Mouse (Mus musculus) adrenal gland, adult (tissue): ENCODE results near the gene Zdhhc20.
"Not testable (repeated sequence)": the region's sequence is repeated elsewhere in the genome, so short reads cannot be mapped to it uniquely, and the experiment has no call there.

Source experiments
- DNase-seq, 2 experiments: peaks; one replicate each; pipeline ENCODE4 v3.0.0; 2022 to 2023; ENCODE audit warnings: low spot score in 1 of 2; ENCODE audit not compliant: inconsistent age in 2 of 2

Zdhhc20 gene

DNA sequence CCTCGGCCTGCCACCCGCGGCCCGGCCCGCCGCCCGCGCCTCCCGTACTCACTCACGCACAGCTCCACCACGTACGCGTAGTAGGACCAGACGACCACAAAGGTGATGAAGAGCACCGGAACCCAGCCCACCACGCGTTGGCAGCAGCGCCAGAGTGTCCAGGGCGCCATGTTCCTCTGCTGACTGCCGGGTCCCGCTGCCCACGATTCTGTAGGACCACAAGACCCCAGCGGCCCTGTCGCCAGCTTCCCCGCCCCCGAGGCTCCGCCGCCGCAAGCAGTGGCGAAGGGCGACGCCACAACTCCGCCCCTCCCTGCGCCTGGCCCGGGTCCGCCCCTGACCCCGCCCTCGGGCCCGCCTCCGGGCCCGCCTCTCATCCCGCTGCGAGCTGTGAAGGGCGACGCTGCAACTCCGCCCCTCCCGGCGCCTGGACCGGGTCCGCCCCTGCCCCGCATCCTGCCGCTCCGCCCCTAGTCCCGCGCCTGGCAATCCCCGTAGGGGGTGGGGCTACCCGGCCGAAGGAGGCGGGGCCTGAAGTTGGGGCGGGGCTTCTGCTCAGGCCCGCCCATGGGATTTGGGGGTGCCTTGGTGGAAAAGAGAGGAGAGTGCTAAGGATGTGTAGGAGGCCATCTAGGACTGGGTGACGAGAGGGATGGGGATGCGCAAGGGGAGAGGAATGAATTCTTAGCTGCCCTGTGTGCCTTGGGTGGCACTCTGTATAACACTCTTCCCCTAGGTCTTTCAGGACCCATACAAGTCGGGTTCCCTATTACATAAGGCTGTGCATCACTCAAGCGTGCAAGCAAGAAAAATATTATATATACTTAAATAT, at the start of gene Zdhhc20:
Gene Zdhhc20, minus strand, starts transcription at position 266 of the 832 bp plus-strand sequence.
- peak; percentile 98 to 99 for DNase-seq

DNA sequence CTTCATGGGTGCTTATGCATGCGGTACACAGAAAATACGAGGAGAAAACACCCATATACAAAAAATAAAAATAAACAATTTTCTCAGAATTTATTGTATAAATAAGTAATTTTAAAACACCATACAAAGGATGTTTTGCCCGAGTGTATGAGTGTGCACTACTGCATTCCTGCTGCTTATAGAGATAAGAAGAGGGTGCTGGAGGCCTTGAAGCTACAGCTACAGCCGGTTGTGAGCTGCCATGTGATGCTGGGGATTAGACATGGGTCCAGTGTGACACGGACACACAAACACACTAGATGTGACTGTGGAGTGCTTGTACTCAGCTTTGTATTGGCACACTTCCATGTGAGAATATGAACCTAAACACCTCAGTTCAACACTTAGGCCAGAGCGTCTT, 47.2 kb upstream of the Zdhhc20 start:
- no peak for DNase-seq

DNA sequence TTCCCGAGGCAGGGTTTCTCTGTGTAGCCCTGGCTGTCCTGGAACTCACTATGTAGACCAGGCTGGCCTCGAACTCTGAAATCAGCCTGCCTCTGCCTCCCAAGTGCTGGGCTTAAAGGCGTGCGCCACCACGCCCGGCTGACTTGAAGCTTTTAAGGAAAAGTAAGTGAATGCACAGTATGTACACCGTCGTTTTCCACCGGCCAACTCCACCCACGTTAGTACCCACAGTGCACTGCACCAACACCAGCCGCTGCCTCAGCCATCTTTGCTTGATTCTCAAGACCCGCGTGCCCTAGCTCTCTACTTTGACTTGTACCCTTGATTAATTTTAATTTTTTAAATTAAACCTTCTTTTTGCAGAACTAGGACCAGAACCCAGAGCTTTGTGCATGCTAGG, 44.6 kb upstream of the Zdhhc20 start:
- no peak for DNase-seq

DNA sequence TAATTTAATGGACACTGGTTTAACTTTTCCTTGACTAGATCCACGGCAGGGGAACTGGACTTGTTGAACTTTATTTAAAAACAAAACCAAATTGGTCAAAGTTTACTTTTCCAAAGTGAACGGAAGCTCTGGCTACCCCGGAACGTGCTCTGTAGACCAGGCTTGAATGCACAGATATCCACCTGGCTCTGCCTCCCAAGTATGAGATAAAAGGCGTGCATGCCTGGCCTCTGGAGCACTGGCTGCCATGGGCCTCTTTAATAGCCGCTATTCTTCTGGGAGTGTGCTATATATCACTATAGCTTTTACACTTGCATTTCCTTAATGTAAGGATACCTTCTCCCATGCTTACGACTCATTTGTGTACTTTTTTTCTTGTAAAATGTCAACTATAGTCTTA, 43.5 kb upstream of the Zdhhc20 start:
- DNase-seq, result no peak

DNA sequence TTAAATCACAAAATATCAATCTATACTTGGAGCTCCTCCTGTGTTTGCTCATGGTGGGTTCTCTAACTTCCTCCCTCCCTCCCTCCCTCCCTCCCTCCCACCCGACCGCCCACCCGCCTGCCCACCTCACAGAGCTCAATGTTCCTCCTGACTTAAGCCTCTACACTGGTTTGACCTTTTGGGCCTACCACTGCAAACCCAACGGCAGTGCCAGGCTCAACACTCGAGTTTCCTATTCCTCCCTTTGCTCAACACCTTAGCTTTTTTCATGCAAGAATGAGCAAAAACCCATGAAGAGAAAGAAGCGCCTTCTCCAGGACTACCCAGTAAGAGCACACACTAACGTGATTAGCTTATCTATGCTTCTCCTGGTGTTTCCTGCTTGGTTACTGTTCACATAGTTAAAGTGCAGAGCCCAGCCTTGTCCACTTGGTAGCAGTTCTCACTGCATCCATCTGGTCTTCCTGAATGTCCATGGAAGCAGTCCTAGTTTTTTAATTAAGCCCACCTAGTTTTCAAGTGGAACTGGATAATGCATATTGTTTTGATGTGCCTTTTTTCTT, 42.9 kb upstream of the Zdhhc20 start:
- no peak for DNase-seq

DNA sequence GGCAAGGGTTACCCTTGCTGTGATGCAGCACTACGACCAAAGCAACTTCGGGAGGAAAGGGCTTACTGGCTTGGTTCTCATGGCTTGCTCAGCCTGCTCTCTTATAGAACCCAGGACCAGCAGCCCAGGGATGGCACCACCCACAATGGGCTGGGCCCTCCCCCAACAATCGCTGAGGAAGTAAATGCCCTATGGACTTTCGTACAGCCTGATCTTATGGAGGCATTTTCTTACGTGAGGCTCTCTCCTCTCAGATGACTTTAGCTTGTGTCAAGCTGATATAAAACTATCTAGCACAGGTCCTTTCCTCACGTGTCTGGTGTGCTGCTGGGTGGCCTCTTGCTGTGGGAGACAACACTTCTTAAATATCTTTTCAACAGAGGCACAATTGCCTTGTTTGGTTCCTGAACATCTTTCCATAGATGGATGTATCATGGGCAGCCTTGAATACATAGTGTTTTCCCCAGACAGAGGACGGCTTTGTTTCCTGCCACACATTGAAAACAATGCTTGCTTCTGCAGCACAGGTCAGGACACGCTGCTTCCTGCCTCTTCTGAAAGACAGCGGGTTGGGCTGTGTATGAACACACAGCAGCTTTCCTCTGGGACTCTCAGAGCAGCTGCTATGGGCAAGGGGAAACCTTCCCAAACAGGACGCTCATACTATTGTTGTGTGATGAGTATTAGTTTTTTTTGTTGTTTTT, 31.5 kb upstream of the Zdhhc20 start:
- no peak for DNase-seq

DNA sequence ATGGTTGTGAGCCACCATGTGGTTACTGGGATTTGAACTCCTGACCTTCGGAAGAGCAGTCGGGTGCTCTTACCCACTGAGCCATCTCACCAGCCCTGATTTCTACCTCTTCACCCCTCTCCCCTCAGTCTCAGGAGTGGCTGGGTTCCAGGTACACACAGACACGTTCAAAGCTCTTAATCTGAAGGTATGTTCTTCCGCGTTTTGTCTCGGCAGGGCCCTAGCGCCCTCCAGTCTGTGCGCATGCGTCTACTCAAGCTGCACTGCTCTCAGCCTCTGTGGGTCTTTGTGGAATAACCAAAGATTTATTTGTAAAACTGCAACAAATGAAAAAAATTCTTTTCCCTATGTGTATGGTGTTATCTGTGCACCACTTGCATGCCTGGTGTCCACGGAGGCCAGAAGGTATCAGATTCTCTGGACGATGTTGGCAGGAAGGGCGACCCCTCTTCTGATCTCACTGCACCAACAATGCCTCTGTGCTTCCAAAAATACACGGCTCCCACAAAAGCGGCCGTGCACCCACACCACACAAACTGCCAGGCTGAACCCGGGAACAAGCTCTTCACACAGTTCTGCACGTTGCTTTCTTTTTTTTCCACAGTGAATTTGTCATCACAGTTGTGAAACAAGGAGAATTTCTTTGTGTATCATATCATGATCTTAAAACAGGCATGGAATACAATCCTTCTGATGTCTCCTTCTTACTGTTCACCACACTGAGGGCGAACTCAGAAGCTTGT, 30.7 kb upstream of the Zdhhc20 start:
- DNase-seq, result no peak

DNA sequence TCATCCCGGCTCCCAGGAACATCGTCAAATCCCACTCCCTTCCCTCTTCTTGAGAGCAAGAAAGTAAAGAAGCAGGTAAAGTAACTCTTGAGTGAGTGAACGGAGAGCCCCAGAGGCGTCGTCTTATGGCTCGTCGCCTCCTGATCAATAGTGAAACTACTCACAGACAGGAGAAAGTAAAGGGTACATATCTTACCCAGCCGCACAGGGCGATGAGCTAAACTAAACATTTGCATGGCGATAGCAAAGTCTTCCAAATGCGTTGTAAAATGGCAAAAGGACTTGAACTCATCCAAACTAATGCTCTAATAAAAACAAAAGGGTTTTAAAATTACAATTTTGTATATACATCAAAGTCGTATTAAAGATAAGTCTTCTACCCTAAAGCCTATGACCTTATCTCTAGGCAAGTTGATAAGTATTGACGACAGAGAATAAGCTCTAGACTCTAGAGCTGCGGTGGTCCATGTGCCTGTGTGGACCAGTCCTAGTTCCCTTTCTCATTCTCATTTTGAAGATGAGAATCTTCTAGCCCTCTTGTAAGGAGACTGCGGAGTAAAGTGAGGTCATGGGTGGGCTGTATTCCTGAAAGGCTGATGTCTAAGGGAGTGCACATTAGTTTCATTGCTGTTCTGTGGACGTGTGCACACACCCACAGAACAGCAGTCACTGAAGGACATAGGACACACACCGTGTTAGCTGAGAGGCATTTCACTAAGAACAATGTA, 29.2 kb upstream of the Zdhhc20 start:
- no peak for DNase-seq

DNA sequence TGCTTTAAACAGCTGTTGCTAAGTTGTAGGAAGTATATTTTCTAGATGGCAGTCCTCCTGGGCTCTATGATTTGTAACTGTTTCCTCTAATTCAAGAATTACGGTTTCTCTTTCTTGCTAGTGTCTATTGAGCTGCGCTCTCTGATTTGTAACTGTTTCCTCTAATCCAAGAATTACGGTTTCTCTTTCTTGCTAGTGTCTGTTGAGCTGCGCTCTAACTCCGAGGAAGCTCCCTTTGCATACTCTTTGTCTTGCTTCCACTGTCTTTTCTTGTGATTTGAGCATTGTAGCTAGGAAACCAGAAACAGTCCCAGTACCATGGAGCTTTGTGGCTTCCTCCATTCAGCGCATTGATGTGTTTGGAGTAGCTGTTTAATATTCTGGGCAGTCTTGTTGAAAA, 25.3 kb upstream of the Zdhhc20 start:
- DNase-seq, result no peak

DNA sequence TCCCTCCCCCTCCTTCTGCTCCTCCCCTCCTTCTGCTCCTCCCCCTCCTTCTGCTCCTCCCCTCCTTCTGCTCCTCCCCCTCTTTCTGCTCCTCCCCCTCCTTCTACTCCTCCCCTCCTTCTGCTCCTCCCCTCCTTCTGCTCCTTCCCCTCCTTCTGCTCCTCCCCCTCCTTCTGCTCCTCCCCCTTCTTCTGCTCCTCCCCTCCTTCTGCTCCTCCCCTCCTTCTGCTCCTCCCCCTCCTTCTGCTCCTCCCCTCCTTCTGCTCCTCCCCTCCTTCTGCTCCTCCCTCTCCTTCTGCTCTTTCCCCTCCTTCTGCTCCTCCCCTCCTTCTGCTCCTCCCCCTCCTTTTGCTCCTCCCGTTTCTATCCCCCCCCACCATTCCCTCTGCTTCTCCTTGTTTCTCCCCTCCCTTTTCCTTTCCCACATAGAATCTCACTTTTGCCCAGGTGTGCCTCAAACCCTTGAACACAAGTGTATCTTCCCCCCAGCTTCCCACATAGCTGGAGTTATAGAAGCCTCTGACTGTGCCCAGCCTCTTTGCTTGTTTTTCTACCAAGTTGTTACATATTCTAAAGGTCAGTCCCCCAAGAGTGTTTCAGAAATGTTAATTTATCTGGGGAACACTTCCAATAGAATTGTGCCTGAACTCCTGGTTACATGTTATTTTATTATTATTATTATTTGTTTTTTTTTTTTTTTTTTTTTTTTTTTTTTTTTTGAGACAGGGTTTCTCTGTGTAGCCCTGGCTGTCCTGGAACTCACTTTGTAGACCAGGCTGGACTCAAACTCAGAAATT, 22.3 kb upstream of the Zdhhc20 start:
- not testable (repeated sequence) for DNase-seq

DNA sequence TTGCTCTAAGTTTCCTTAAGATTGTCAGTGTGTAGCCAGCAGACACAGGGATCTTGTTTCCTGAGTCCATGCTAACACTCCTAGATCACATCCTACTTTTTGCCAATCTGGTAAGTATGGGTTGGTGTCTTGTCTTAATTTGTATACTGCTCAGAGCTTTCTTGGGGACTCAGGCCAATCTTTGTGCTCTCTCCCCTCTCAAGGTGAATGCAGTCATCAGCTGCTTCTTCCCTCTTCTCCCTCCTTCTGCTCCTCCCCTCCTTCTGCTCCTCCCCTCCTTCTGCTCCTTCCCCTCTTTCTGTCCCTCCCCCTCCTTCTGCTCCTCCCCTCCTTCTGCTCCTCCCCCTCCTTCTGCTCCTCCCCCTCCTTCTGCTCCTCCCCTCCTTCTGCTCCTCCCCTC, 21.7 kb upstream of the Zdhhc20 start:
- not testable (repeated sequence) for DNase-seq

DNA sequence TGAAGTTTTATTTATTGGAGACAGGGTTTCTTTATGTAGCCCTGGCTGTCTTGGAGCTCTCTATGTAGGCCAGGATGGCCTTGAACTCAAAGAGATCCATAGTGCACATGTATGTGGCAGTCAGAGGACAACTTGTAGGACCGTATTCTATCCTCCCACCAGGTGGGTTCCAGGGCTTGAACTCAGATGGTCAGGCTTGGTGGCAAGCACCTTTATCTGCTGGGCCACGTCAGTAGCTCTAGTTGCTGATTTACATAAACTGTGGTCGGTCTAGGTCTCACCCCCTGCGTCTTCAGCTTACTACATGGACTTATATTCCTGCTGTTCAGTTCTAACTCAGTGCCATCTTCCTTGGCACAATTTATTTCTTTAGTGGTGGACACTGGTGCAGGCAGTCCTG, 21.2 kb upstream of the Zdhhc20 start:
- peak in 1 of 2 experiments; percentile 46 for DNase-seq

DNA sequence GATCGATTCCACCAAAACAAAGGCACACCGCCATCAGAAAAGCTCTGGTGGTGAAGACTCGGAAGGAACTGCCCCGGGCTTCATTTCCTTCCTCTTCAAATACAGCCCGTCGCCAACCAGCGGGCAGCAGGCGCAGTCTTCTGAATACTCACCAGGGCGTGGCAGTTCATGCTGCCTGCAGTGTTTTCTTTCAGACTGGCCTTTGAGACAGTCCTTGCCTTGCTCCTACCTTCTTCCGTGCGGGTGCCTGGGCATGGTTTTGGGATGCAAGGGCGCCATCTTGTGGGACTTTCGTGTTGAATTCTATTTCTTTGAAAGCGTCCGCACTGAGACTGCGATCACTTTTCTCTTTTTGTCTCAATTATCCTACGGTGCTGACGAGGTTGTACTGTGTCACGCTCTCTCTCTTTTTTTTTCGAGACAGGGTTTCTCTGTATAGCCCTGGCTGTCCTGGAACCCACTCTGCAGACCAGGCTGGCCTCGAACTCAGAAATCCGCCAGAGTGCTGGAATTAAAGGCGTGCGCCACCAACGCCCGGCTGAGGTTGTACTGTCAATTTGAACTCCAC, 20.5 kb upstream of the Zdhhc20 start:
- peak; percentile 88 to 96 for DNase-seq

DNA sequence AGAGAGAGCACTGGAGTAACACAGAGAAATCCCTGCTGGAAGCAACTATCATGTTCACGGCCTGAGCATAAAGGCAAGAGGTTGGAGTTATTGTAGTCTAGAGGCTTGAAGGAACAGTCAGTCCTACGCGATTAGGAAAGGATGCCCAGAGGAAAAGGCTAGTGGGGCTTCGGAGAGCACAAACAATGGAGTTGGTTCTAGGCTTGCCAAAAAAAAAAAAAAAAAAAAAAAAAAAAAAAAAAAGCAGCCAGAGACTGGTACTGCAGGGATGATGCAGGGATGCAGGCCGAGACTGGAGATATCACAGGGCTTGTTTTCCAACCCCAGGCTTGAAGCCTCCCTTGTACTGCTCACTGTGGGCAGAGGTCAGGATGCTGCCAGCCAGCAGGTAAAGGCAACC, 19.2 kb upstream of the Zdhhc20 start:
- no peak for DNase-seq

DNA sequence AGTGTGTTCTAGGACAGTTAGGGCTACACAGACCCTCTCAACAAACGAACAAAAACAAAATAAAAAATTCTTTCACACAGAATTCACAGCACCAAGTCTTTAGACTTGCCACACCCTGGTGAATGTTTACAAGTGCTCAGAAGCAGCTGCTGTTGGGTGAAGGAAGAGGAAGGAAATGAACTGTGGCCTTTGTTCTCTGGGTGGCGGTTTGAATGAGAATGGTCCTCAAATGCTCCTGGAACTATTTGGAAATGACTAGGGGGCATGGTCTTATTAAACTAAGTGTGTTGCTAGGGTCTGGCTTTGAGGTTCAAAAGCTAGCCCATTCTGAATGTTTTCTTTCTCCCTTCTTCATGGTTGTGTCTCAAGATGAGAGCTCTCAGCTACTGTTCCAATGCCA, 18.4 kb upstream of the Zdhhc20 start:
- DNase-seq, result no peak

DNA sequence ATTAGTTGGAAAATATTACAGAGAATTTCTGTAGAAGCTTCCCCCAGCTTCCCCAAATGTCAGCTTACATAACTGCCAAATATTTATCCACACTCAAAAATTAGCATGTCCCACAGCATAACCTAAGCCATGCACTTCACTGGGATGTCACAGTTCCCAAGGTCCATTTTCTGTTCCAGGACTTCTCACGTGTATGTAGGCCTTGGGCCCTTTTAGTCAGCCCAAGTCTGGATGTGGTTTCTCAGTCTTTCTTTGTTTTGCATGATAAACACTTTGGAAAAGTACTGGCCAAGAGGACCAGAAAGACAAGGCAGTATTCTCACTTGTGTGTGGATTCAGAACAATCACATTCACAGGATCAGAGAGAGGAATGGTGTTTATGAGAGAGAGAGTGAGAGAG, 11.9 kb upstream of the Zdhhc20 start:
- peak in 1 of 2 experiments; percentile 82 for DNase-seq

DNA sequence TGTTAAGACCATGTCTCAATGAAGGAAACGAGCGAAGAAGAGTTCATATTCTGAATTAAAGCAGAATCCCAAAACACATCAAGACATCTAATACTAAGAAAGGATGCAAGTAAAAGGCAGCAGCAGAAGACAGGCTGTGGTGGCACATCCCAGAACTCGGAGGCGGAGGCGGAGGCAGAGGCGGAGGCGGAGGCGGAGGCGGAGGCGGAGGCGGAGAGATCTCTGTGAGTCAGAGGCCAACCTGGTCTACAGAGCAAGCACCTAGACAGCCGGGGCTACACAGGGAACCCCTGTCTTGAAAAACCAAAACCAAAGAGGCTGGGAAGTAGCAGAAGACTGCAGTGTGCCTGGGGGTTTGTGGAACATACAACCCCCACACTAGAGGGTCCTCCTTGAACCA, 6.8 kb upstream of the Zdhhc20 start:
- DNase-seq, result peak in 1 of 2 experiments; percentile 55

DNA sequence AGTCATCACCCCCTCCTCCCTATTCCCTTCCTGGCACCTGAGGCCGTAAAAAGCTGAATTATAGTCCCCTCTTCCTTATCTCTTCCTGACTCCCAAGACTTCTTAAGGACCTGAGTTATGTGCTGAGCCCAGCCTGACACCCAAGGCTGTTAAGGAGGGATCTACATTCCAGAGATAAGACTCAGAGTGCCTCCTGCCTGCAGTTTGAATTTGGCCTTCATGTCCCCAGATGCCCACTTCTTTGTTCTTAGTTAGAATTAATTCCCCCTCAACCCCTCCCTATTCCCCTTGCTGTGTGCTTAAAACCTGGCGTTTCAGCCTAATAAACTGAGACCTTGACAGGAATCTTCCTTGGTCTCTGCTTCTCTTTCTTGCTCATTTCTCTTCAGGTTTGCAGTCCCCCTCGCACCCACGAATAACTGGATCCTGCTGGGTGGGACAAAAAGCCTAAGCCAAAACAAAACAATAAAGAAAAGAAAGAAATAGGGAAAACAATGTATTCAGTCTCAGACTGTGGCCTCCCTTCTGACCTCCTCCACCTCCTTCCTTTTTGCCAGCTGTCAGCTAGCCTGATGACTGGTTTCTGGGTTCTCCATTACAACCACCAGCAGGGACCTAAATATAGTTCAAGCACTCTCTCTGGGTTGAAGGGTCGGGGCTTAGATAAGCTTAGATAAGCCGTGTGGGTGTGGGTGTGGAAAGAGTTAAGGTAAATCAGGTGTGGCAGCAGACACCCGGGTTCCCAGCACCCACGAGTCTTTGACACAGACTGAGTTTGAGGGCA, 6.2 kb upstream of the Zdhhc20 start:
- peak in 1 of 2 experiments; percentile 76 for DNase-seq

DNA sequence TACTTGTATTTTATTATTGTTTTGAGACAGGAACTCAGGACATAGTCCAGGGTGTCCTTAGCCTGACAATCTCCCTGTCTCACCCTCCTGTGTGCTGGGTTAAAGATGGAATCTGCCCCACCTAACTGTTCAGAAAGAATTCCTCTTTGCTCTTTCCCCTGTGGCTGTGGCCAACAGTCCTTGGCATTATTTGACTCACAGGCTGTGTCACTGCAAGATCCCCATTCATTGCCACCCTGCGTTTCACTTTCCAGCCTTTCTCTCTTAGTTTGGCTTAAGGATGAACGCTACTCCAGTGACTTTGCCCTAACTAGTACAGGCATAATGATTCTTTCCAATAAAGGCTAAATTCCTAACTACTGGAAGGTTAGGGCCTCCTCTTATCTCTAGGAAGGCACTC, 4.3 kb upstream of the Zdhhc20 start:
- DNase-seq, result peak in 1 of 2 experiments; percentile 85
